Mouse (Mus musculus) embryonic stem cell, embryonic (primary cell): Measurements from ENCODE around the gene Gm11172.

ENCODE experiments used
- CTCF ChIA-PET, 4 experiments: fragments of 300-600 bp in 2 of 4; fragments of 350-600 bp in 2 of 4; sonication (Branson Sonifier 250); formaldehyde crosslinking; loops; one replicate each; lab custom pipeline; 2022; ENCODE audit warnings: inconsistent platforms in 2 of 4; lab: Charles Lee
- POLR2A ChIA-PET, 4 experiments: fragments of 300-600 bp in 2 of 4; fragments of 350-600 bp in 2 of 4; sonication (Branson Sonifier 250); formaldehyde crosslinking; loops; one replicate each; lab custom pipeline; 2022; ENCODE audit warnings: antibody characterized with exemption in 4 of 4, inconsistent platforms in 1 of 4; lab: Charles Lee

The Gm11172 gene

GRCm38 (mm10) chr16:10783152-10783434, 29.6 kb upstream of the Gm11172 start:
- POLR2A ChIA-PET, result interaction anchor here in 1 of 4 experiments (1.1 kb wide), 1 partner anchor 43 kb away, joined by 3 read pairs; no protein-coding TSS in a partner anchor

GRCm38 (mm10) chr16:10783451-10783850, 29.3 kb upstream of the Gm11172 start:
- ChIA-PET POLR2A (interaction anchor here in 3 of 4 experiments (0.7 to 3.2 kb wide), 3 partner anchors 52 to 253 kb away, joined by 3 to 8 read pairs (median 4); partner anchors contain the start of gene Rmi2 (in 1 of the 3)), CTCF (interaction anchor here in 2 of 4 experiments (1.5 to 3.2 kb wide), 3 partner anchors 118 to 218 kb away, joined by 3 to 17 read pairs (median 7); no protein-coding TSS in a partner anchor)

More at GRCm38 (mm10) chr16:10783152-10783434, 29.6 kb upstream of the Gm11172 start:
- CTCF ChIA-PET, result interaction anchor here in 1 of 4 experiments (1.0 to 1.6 kb wide), 3 partner anchors 118 to 218 kb away, joined by 3 to 7 read pairs (median 5); no protein-coding TSS in a partner anchor

- POLR2A ChIA-PET, result interaction anchor here in 3 of 4 experiments (0.7 to 3.2 kb wide), 9 partner anchors 51 to 254 kb away, joined by 3 to 11 read pairs (median 4); partner anchors contain the start of genes Dexi (in 1 of the 3) and Rmi2 (in 1 of the 3)
- CTCF ChIA-PET, result interaction anchor here in 3 of 4 experiments (0.5 to 4.9 kb wide), 6 partner anchors 44 to 218 kb away, joined by 3 to 31 read pairs (median 7); no protein-coding TSS in a partner anchor
These were observed 28.6 kb upstream of the Gm11172 start for GRCm38 (mm10) chr16:10783883-10784792.

- CTCF ChIA-PET, result interaction anchor here (0.5 to 4.9 kb wide), 16 partner anchors 10 to 330 kb away, joined by 3 to 31 read pairs (median 4); partner anchors contain the start of gene Dexi (in 1 of the 4)
These were observed 27.8 kb upstream of the Gm11172 start for GRCm38 (mm10) chr16:10784793-10785370.

GRCm38 (mm10) chr16:10785371-10786231, 27.1 kb upstream of the Gm11172 start, which contains the start of gene Socs1:
Gene Socs1, minus strand, starts transcription at chr16:10785536.
- CTCF ChIA-PET, result interaction anchor here (0.5 to 4.9 kb wide), 57 partner anchors 8 to 1058 kb away, joined by 3 to 31 read pairs (median 4); partner anchors contain the start of genes Dexi (in 1 of the 4), Prm1 (in 1 of the 4) and Rmi2 (in 1 of the 4)
- POLR2A ChIA-PET, result interaction anchor here in 3 of 4 experiments (0.7 to 3.2 kb wide), 41 partner anchors 8 to 593 kb away, joined by 3 to 13 read pairs (median 4); partner anchors contain the start of genes Rmi2 (in 2 of the 3), Atf7ip2 (in 1 of the 3), Ciita (in 1 of the 3) and Dexi (in 1 of the 3)

More at GRCm38 (mm10) chr16:10784793-10785370, 27.8 kb upstream of the Gm11172 start:
- POLR2A ChIA-PET, result interaction anchor here in 3 of 4 experiments (0.7 to 3.2 kb wide), 16 partner anchors 9 to 373 kb away, joined by 3 to 12 read pairs (median 4); partner anchors contain the start of genes Ciita (in 1 of the 3), Dexi (in 1 of the 3), Nubp1 (in 1 of the 3) and Rmi2 (in 1 of the 3)

- CTCF ChIA-PET, result interaction anchor here (0.5 to 4.9 kb wide), 55 partner anchors 9 to 1057 kb away, joined by 3 to 31 read pairs (median 4); partner anchors contain the start of genes Prm1 (in 1 of the 4), Prm2 (in 1 of the 4) and Rmi2 (in 1 of the 4)
These were observed 26.4 kb upstream of the Gm11172 start for GRCm38 (mm10) chr16:10786288-10786687.

GRCm38 (mm10) chr16:10786782-10787547, 25.8 kb upstream of the Gm11172 start:
- POLR2A ChIA-PET, result interaction anchor here (0.7 to 3.2 kb wide), 34 partner anchors 7 to 594 kb away, joined by 3 to 13 read pairs (median 4); partner anchors contain the start of genes Rmi2 (in 3 of the 4), Atf7ip2 (in 1 of the 4), Ciita (in 1 of the 4) and Dexi (in 1 of the 4)
- CTCF ChIA-PET, result interaction anchor here (0.5 to 4.9 kb wide), 47 partner anchors 9 to 285 kb away, joined by 3 to 31 read pairs (median 4); partner anchors contain the start of genes Prm1 (in 1 of the 4), Prm2 (in 1 of the 4) and Rmi2 (in 1 of the 4)

More at GRCm38 (mm10) chr16:10786288-10786687, 26.4 kb upstream of the Gm11172 start:
- POLR2A ChIA-PET, result interaction anchor here in 3 of 4 experiments (0.7 to 3.2 kb wide), 36 partner anchors 8 to 593 kb away, joined by 3 to 13 read pairs (median 4); partner anchors contain the start of genes Rmi2 (in 2 of the 3), Atf7ip2 (in 1 of the 3), Ciita (in 1 of the 3) and Dexi (in 1 of the 3)

- POLR2A ChIA-PET, result interaction anchor here (0.7 to 2.7 kb wide), 6 partner anchors 10 to 139 kb away, joined by 3 to 6 read pairs (median 3); partner anchors contain the start of gene Rmi2 (in 1 of the 4)
- CTCF ChIA-PET, result interaction anchor here (0.6 to 4.9 kb wide), 17 partner anchors 20 to 219 kb away, joined by 3 to 31 read pairs (median 3); no protein-coding TSS in a partner anchor
These were observed 25.1 kb upstream of the Gm11172 start for GRCm38 (mm10) chr16:10787548-10788058.

- CTCF ChIA-PET, result interaction anchor here (0.6 to 4.9 kb wide), 18 partner anchors 21 to 222 kb away, joined by 3 to 31 read pairs (median 3); no protein-coding TSS in a partner anchor
These were observed 24.4 kb upstream of the Gm11172 start, which contains the start of gene Tnp2 for GRCm38 (mm10) chr16:10788271-10788670. Gene Tnp2, minus strand, starts transcription at chr16:10788660.

GRCm38 (mm10) chr16:10788866-10789265, 23.8 kb upstream of the Gm11172 start:
- POLR2A ChIA-PET, result interaction anchor here in 3 of 4 experiments (0.7 to 2.7 kb wide), 6 partner anchors 22 to 217 kb away, joined by 3 to 6 read pairs (median 3); partner anchors contain the start of gene Rmi2 (in 1 of the 3)
- CTCF ChIA-PET, result interaction anchor here in 2 of 4 experiments (1.0 to 4.9 kb wide), 6 partner anchors 22 to 223 kb away, joined by 3 to 31 read pairs (median 4); no protein-coding TSS in a partner anchor

More at GRCm38 (mm10) chr16:10788271-10788670, 24.4 kb upstream of the Gm11172 start, which contains the start of gene Tnp2:
- POLR2A ChIA-PET, result interaction anchor here (0.7 to 2.7 kb wide), 10 partner anchors 10 to 217 kb away, joined by 3 to 6 read pairs (median 3); partner anchors contain the start of gene Rmi2 (in 1 of the 4)

GRCm38 (mm10) chr16:10790702-10791101, 22.0 kb upstream of the Gm11172 start, which contains the start of gene Prm3:
Gene Prm3, minus strand, starts transcription at chr16:10790914.
- ChIA-PET CTCF (interaction anchor here (0.6 to 1.1 kb wide), 8 partner anchors 12 to 244 kb away, joined by 3 to 4 read pairs (median 3); no protein-coding TSS in a partner anchor), POLR2A (interaction anchor here in 1 of 4 experiments (0.8 kb wide), 1 partner anchor 217 kb away, joined by 3 read pairs; no protein-coding TSS in a partner anchor)

- CTCF ChIA-PET, result interaction anchor here in 2 of 4 experiments (0.6 to 0.9 kb wide), 2 partner anchors 9 to 50 kb away, joined by 5 to 6 read pairs; no protein-coding TSS in a partner anchor
These were observed 16.7 kb upstream of the Gm11172 start, which contains the start of gene Prm2 for GRCm38 (mm10) chr16:10796034-10796433. Gene Prm2, minus strand, starts transcription at chr16:10796134.

GRCm38 (mm10) chr16:10802420-10802819, 10.3 kb upstream of the Gm11172 start:
- CTCF ChIA-PET, result interaction anchor here in 2 of 4 experiments (0.6 to 1.7 kb wide), 2 partner anchors 16 to 44 kb away, joined by 3 to 5 read pairs; no protein-coding TSS in a partner anchor

More at GRCm38 (mm10) chr16:10796034-10796433, 16.7 kb upstream of the Gm11172 start, which contains the start of gene Prm2:
- POLR2A ChIA-PET, result interaction anchor here in 1 of 4 experiments (1.4 kb wide), 1 partner anchor 9 kb away, joined by 3 read pairs; no protein-coding TSS in a partner anchor

More at GRCm38 (mm10) chr16:10802420-10802819, 10.3 kb upstream of the Gm11172 start:
- POLR2A ChIA-PET, result interaction anchor here in 1 of 4 experiments (1.0 to 1.5 kb wide), 2 partner anchors 12 to 17 kb away, joined by 3 read pairs; partner anchors contain the start of gene Socs1
